Mouse (Mus musculus) T-cell, adult 2 months (primary cell): ENCODE results near the gene Vps50.
A peak's percentile ranks its signal among the peaks of the same experiment; 100 is the strongest.
"Not testable (repeated sequence)": the region's sequence is repeated elsewhere in the genome, so short reads cannot be mapped to it uniquely, and the experiment has no call there.

Experiments
- DNase-seq: peaks from one replicate; pipeline ENCODE4 v3.0.0; 2022; ENCODE audit warnings: low spot score

Vps50 gene

DNA sequence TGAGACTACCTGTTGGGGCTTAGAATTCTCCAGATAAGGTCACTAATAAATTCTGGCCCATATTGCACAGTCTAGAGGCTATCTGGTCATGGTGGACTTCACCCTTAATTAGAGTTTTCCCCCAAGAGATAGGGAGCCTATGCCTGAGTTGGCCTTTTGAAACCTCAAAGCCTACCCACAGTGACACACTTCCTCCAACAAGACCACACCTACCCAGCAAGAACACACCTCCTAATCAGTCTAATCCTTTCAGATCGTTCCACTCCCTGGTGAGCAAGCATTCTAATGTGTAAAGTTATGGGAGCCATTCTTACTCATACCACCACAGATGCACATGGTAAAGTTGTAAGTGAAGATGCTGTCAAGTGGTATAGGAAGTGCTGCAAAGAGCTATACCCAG, 37.9 kb downstream of the Vps50 start:
- DNase-seq, result no peak

DNA sequence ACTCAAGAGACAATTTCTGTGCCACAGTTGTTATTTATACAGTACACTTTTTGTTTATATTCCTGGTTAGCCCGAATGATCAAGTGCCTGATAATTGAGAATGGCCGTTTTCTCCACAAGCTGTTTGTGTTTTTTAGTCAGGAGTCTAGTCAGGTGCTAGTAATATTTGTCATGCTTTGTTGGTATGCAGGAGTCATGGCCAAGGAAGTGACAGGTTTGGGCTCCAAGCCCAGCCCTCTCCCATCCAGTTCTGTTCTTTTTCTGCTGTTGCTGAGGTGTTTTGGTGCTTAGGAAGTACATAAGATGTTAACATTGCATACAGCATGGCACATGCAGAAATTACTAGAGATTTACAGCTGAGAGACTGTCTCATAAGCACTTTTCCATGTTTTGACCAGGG, 41.3 kb downstream of the Vps50 start:
- no peak for DNase-seq

- DNase-seq, result no peak
Measured at GRCm38 (mm10) chr6:3543862-3544261, 45.7 kb downstream of the Vps50 start.

DNA sequence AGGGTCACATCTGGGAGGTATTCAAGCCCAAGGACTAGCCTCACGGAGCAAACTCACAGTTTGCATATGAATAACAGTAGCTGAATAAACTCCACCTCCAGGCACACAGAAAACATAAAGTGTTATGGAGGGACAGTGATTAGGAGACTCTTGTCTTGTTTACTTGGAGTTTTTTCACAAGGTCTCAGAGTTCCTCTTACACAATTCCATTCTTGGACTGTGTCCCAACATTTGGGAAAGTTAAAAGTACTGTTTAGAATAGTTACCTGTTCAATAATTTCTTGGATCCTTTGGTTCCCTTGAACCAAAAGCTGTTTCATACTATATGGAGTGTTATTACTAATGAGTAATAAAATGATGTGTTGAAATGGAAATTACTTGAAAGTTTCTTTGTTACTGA, 46.8 kb downstream of the Vps50 start:
- DNase-seq, result no peak

- no peak for DNase-seq
Measured at GRCm38 (mm10) chr6:3548959-3549358, 50.8 kb downstream of the Vps50 start.

DNA sequence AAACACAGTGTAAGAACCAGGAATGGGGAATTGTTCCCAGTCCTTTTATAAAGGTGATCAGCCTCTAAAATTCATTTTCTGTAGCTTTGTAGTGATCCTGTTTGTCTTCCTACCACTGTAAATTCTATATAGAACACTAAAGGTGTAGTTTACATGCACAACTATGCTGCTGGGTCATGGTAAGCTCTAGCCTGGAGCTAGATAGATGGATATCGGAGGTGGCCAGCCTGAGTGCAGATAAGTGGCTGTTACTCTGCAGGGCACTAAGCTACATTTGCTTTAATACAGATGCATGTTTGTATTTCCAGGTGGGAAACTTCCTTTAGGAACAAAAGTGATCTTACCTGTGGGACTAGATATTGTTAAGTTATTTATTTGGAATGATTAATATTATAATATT, 51.8 kb downstream of the Vps50 start:
- no peak for DNase-seq

DNA sequence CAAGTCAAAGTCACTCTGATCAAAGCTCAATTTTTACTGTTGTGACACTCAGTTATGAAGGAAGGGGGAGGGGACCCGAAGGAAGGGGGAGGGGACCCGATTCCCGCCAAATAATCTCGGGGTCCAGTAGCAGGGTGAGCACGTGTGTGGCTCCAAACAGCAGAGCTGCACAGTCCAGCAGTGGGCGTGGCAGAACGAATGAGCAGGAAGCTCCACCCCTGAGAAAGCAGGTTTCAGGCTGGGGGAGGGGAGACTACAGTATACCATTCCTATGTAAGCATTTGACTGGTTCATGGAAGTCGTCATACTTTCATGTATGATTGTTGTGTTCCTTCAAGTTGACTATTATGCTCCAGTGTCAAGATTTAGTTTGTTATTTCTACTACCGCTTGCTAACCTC, 54.5 kb downstream of the Vps50 start:
- not testable (repeated sequence) for DNase-seq

DNA sequence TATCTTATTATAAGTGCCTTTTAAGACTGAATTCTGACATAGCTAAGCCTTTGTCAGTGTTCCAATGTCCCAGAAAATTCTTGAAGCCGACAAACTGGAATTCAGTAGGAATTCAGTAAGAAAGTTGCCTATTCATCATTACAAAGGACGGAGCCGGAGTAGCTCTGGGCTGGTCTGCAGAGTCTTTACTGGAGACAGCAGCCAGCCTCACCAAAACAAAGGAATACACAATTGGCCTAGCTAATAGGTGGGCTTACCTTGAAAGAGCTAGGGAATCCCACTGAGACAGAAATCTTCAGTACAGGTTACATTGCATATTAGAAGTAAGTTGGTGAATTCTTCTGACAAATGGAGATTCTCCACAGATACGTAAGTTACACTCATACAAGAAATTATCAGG, 59.0 kb downstream of the Vps50 start:
- DNase-seq, result no peak

DNA sequence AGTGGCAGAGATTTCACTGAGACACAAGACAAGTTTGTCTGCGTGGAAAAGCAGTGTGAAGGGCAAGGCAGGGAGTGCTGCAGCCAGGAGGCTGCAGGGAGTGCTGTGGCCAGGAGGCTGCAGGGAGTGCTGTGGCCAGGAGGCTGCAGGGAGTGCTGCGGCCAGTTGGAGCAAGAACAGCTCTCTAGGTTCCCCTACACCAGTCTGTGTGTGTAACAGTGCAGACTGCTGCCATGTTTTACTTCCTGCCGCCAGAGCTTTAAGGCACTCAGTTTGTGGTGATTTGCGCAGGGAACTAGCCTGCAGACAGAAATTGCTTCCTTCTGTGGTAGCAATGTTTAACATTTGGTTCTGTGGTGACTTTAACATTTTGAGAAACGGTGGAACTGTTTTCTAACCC, 61.8 kb downstream of the Vps50 start:
- DNase-seq, result no peak

DNA sequence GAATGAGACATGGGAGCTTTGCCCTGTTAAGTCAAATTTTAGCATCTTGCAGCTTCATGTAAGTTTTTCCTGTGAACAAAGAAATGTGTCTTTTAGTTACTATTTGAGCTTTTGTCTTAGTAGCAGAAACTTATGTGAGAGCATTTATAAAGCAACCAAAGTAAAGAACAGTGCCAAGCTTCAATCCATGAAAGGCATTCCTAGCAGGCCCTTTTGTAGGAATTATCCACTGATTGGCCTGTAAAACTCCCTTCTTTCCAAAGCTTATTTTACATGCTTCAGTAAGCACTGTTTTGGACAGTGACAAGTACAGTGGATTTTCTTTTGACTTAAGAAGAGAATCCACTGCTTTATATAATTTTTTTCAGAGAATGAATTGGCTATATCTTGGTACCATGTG, 64.1 kb downstream of the Vps50 start:
- DNase-seq, result no peak

DNA sequence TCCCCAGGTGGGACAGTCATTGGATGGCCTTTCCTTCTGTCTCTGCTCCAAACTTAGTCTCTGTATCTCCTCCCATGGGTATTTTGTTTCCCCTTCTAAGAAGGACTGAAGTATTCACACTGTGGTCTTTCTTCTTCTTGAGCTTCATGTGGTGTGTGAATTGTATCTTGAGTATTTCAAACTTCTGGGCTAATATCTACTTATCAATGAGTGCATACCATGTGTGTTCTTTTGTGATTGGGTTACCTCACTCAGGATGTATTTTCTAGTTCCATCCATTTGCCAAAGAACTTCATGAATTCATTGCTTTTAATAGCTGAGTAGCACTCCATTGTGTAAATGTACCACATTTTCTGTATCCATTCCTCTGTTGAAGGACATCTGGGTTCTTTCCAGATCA, 65.9 kb downstream of the Vps50 start:
- not testable (repeated sequence) for DNase-seq

DNA sequence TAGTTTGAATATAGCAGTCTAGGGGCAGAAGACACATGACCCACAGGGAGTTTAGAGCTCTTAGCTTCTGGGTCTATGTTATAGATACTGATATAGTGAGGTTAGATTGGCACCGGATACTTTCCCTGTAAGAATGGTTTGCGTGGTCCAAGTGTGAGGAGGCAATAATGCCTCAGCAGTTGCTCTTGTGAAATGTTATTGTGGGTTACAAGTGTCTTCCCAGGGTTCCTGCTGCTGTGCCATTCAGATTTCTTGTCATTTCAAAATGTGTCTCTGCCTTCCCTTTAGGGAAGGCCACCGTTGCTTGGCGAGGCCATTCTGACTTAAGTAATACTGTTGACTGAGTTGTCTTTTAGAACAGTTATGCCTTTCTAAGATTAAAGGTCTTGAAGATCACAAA, 66.8 kb downstream of the Vps50 start:
- no peak for DNase-seq

GRCm38 (mm10) chr6:3565667-3566066, 67.5 kb downstream of the Vps50 start:
- no peak for DNase-seq

GRCm38 (mm10) chr6:3567071-3567610, 69.0 kb downstream of the Vps50 start:
- no peak for DNase-seq

DNA sequence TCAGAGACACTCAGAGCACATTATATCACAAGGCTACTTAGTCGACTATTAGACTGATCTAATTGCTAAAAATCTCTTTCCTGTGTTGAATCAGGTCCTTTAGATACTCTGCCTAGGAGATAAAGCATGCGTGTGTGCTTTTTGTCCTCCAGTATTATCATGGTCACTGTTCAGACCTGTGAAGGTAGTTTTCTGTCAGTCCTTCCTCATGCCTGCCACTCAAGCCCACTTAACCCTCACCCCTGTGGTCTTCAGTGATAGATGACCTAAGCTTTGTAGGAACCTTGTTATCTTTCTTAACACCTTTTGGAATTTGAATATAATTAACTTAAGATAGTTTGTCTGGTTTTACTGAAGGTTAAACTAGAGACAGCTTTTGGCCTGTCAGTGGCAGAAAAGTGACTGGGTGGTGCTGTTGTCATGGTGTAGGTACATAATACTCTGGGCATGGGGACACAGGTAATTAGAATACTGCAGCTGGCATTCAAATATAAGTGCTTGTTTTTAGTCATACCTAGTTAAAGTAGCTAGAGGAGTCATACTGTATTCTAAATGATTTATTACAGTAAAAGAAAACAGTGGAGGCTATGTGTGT, 74.1 kb downstream of the Vps50 start:
- DNase-seq, result no peak

GRCm38 (mm10) chr6:3573787-3574186, 75.6 kb downstream of the Vps50 start:
- no peak for DNase-seq

DNA sequence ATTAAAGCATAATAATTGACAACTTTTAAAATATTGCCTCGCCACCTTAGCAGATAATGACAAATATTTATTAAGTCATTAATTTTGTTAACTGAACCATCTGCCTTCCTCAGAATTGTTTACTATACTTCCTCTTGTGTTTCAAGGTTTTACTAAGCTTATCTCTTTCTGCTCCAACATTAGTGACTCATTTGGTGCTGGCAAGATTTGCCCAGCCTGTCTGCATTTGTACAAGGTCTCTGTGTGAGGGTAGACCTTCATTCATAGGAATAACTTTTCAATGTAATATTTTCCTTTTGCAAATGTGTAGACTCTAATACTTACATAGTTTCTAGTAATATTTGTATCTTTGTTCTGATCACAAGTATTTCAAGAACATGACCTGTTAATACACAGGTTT, 87.2 kb downstream of the Vps50 start:
- no peak for DNase-seq

DNA sequence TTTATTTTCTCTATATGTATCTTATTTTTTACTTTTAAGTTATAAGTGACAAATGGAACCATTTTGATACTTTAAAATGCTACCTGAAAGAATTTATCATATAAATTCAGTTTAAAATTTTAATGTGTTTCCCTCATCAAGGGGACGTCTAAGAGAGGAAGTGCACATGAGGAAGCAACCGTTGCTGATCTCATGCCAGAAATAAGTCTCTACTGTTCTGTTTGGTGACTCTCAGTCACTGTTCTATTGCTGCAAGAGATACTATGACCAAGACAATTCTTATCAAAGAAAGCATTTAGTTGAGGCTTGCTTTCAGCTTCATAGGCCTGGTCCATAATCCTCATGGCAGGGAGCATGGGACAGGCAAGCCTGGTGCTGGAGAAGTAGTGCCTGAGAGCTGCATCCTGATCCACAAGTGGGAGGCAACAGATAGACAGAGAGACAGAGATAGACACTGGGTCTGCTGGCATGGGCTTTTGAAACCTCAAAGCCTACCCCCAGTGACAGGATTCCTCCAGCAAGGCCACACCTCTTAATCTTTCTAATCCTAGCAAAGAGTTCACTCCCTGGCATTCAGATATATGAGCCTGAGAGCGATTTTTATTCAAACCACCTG, 92.2 kb downstream of the Vps50 start:
- DNase-seq, result no peak

DNA sequence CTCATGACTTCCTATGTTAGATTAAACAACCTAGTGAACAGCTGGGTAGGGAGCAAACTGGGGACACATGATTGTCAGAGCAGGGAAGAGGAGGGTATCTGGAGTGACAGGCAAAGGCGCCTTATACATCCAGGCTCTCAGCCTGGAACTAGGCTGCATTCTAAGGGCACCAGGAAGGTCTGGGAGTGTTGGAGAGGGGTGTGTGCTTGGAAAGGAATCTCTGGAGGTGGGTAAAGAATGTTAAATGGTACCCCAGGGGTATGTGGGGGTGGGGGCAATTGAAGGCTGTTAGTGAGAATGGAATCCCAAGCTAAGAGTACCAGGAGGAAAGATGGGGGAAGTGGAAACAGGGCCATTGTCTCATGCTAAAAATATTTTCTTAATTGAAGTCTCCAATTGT, 96.1 kb downstream of the Vps50 start:
- DNase-seq, result no peak

GRCm38 (mm10) chr6:3612827-3613226, 114.6 kb downstream of the Vps50 start:
- DNase-seq, result no peak

DNA sequence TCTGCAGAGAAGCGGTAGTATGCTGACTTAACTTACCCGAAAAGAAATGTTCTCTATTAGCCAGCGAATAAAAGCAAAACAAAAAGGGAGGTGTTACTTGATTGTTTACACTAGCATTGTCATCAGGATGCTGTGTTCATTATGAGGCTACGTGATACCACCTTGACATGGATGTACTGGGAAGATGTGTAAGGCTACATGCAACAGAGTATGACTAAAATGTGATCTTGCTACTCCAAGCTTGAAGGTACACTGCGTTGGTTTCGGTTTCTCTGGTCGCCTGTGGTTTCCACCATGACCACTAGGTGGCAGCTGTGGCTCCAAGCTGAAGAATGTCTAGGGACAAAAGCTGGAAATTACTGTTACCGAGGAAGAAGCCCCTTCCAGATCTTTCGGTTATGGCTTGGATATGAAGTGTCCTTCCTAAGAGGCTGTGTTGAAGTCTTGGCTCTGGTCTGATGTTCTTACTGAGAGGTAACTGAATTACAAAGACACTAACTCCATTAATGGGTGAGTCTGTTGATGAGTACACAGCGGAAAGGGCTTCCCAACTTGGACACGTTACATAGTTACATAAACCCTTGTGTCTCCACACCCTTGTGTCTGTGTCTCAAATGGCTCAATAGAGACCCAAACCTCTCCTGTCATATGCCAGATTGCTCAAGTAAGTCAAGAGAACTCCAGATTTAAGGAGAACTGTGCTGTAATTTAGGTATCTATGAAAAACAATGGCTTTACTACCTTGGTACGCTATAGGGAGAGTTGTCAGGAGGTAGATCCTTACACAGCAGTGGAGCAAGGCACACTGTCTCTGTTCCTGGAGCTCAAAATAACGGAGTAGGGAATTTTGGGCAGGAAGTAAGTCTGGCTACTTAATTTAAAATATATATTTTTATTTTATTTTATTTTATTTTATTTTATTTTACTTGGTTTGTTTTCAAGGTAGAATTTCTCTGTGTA, 122.5 kb downstream of the Vps50 start:
- DNase-seq, result peak; percentile 8
